Comparison of ENCODE assay signal across 48 mouse cellular contexts in genomic region chr7:48226114-48226513, GRCm38 (mm10). TPM values are rescaled to one million over a fixed set of nuclear protein-coding genes. Genes with fewer than 3 reads are reported as not detected.
"Had no signal": no experiment of that assay in that cellular context is flagged by ENCODE, and none has a peak within 500 bp of the region (broad histone marks: within the 10 kb centered on the region; RNA-seq: fewer than 3 reads in every experiment).

No protein-coding gene starts in this region.

- H3K4me1 ChIP-seq: limb, embryonic 10.5 days; limb, embryonic 12.5 days; limb, embryonic 13.5 days; limb, embryonic 15.5 days; liver, embryonic 12.5 days; liver, embryonic 13.5 days; liver, embryonic 15.5 days; lung, embryonic 15.5 days; megakaryocyte, embryonic 14.5 days; midbrain, embryonic 10.5 days; midbrain, embryonic 12.5 days; midbrain, embryonic 13.5 days; midbrain, embryonic 15.5 days; neural tube, embryonic 12.5 days had no signal

- H3K4me3 ChIP-seq: limb, embryonic 10.5 days; limb, embryonic 12.5 days; limb, embryonic 13.5 days; limb, embryonic 15.5 days; liver, embryonic 12.5 days; liver, embryonic 13.5 days; liver, embryonic 15.5 days; lung, embryonic 15.5 days; megakaryocyte, embryonic 14.5 days; midbrain, embryonic 10.5 days; midbrain, embryonic 12.5 days; midbrain, embryonic 13.5 days; midbrain, embryonic 15.5 days; myocyte; neural tube, embryonic 12.5 days had no signal

- H3K36me3 ChIP-seq: limb, embryonic 10.5 days; limb, embryonic 12.5 days; limb, embryonic 13.5 days; limb, embryonic 15.5 days; liver, embryonic 12.5 days; liver, embryonic 13.5 days; liver, embryonic 15.5 days; lung, embryonic 15.5 days; midbrain, embryonic 10.5 days; midbrain, embryonic 12.5 days; midbrain, embryonic 13.5 days; midbrain, embryonic 15.5 days; neural tube, embryonic 12.5 days had no signal

- H3K9me3 ChIP-seq: limb, embryonic 10.5 days; limb, embryonic 15.5 days; liver, embryonic 13.5 days; lung, embryonic 15.5 days; megakaryocyte, embryonic 14.5 days had no signal

- H3K27me3 ChIP-seq: limb, embryonic 12.5 days; limb, embryonic 13.5 days; limb, embryonic 15.5 days; liver, embryonic 12.5 days; liver, embryonic 13.5 days; liver, embryonic 15.5 days; lung, embryonic 15.5 days; megakaryocyte, embryonic 14.5 days; midbrain, embryonic 12.5 days; midbrain, embryonic 13.5 days; midbrain, embryonic 15.5 days; neural tube, embryonic 12.5 days had no signal

- H3K9ac ChIP-seq: limb, embryonic 12.5 days; limb, embryonic 13.5 days; limb, embryonic 15.5 days; liver, embryonic 12.5 days; liver, embryonic 13.5 days; liver, embryonic 14.5 days; liver, embryonic 15.5 days; liver, postnatal 0 days; lung, embryonic 14.5 days; lung, embryonic 15.5 days; midbrain, embryonic 12.5 days; midbrain, embryonic 13.5 days; midbrain, embryonic 15.5 days; neural tube, embryonic 12.5 days had no signal

- H3K27ac ChIP-seq: limb, embryonic 10.5 days; limb, embryonic 12.5 days; limb, embryonic 13.5 days; limb, embryonic 15.5 days; liver, embryonic 12.5 days; liver, embryonic 13.5 days; liver, embryonic 14.5 days; liver, embryonic 15.5 days; lung, embryonic 15.5 days; macrophage; midbrain, embryonic 10.5 days; midbrain, embryonic 12.5 days; midbrain, embryonic 13.5 days; midbrain, embryonic 15.5 days; neural tube, embryonic 12.5 days had no signal

- DNase-seq: left cerebral cortex, postnatal 4 days; liver; liver, embryonic 13.5 days; liver, postnatal 0 days; lung, adult 18-20 months; lung, adult 2 months; lung, embryonic 14.5 days; lung, postnatal 10 days; lung, postnatal 14 days; lung, postnatal 36 days; lung, postnatal 4 days; midbrain, embryonic 14.5 days had no signal

RNA-seq across cellular contexts. Expression of gene Mrgprb4, which starts 27.0 kb away (rescaled TPM):
- total RNA-seq: left cerebral cortex, adult 8-10 months; left cerebral cortex, postnatal 10 days; left cerebral cortex, postnatal 14 days; left cerebral cortex, postnatal 25 days; left cerebral cortex, postnatal 36 days; left cerebral cortex, postnatal 4 days; liver, adult 2 months; megakaryocyte progenitor cell, adult 5-6 weeks; megakaryocyte, adult 5-6 weeks; megakaryocyte-erythroid progenitor cell, adult 5-6 weeks; midbrain, postnatal 0 days; monocyte, adult 5-6 weeks had no signal
- polyA plus RNA-seq: limb, embryonic 10.5 days; limb, embryonic 11.5 days; limb, embryonic 12.5 days; limb, embryonic 13.5 days; limb, embryonic 14.5 days; limb, embryonic 15.5 days; liver, adult 2 months; liver, embryonic 11.5 days; liver, embryonic 12.5 days; liver, embryonic 13.5 days; liver, embryonic 14.5 days; liver, embryonic 15.5 days; liver, embryonic 16.5 days; liver, postnatal 0 days; lung, adult 2 months; lung, embryonic 14.5 days; lung, embryonic 15.5 days; lung, embryonic 16.5 days; lung, postnatal 0 days; macrophage; midbrain, embryonic 10.5 days; midbrain, embryonic 11.5 days; midbrain, embryonic 12.5 days; midbrain, embryonic 13.5 days; midbrain, embryonic 14.5 days; midbrain, embryonic 15.5 days; midbrain, embryonic 16.5 days; midbrain, postnatal 0 days; myocyte; neural tube, embryonic 11.5 days; neural tube, embryonic 12.5 days had no signal

RNA-seq across cellular contexts. Expression of gene Mrgprb5, which starts 57.3 kb away (rescaled TPM):
- total RNA-seq: left cerebral cortex, adult 8-10 months; left cerebral cortex, postnatal 10 days; left cerebral cortex, postnatal 14 days; left cerebral cortex, postnatal 25 days; left cerebral cortex, postnatal 36 days; left cerebral cortex, postnatal 4 days; liver, adult 2 months; megakaryocyte progenitor cell, adult 5-6 weeks; megakaryocyte, adult 5-6 weeks; megakaryocyte-erythroid progenitor cell, adult 5-6 weeks; midbrain, postnatal 0 days; monocyte, adult 5-6 weeks had no signal
- polyA plus RNA-seq: limb, embryonic 10.5 days; limb, embryonic 11.5 days; limb, embryonic 12.5 days; limb, embryonic 13.5 days; limb, embryonic 14.5 days; limb, embryonic 15.5 days; liver, adult 2 months; liver, embryonic 11.5 days; liver, embryonic 12.5 days; liver, embryonic 13.5 days; liver, embryonic 14.5 days; liver, embryonic 15.5 days; liver, embryonic 16.5 days; liver, postnatal 0 days; lung, adult 2 months; lung, embryonic 14.5 days; lung, embryonic 15.5 days; lung, embryonic 16.5 days; lung, postnatal 0 days; macrophage; midbrain, embryonic 10.5 days; midbrain, embryonic 11.5 days; midbrain, embryonic 12.5 days; midbrain, embryonic 13.5 days; midbrain, embryonic 14.5 days; midbrain, embryonic 15.5 days; midbrain, embryonic 16.5 days; midbrain, postnatal 0 days; myocyte; neural tube, embryonic 11.5 days; neural tube, embryonic 12.5 days had no signal
